Mouse (Mus musculus) small intestine, adult 2 months (tissue): ENCODE results near the gene Wnt9a. TPM values are rescaled to one million over a fixed set of nuclear protein-coding genes. Genes with fewer than 3 reads are reported as not detected.
A peak's percentile ranks its signal among the peaks of the same experiment; 100 is the strongest.
"Not testable (repeated sequence)": the region's sequence is repeated elsewhere in the genome, so short reads cannot be mapped to it uniquely, and the experiment has no call there.

ENCODE experiments used
- H3K27ac ChIP-seq: fragments of 200-500 bp; 2 replicates; pipeline ENCODE4 v1.5.1; 2012; ENCODE audit warnings: low read depth, low read length, control low read depth, inconsistent platforms; ENCODE audit not compliant: insufficient read depth
- H3K27me3 ChIP-seq: fragments of 200-500 bp; 2 replicates; pipeline ENCODE4 v1.6.1; 2012; ENCODE audit warnings: mild to moderate bottlenecking, moderate library complexity, low read length, inconsistent platforms; ENCODE audit not compliant: control insufficient read depth, insufficient read depth
- H3K36me3 ChIP-seq: fragments of 200-500 bp; 2 replicates; pipeline ENCODE4 v1.6.1; 2012; ENCODE audit warnings: mild to moderate bottlenecking, low read length, control low read depth, inconsistent platforms; ENCODE audit not compliant: control insufficient read depth, insufficient read depth
- H3K4me1 ChIP-seq: fragments of 200-500 bp; 2 replicates; pipeline ENCODE4 v1.6.1; 2012; ENCODE audit warnings: low read length, inconsistent platforms, mixed read lengths; ENCODE audit not compliant: control insufficient read depth, insufficient read depth, insufficient read length
- H3K4me3 ChIP-seq: fragments of 200-500 bp; 2 replicates; pipeline ENCODE4 v1.5.1; 2012; ENCODE audit warnings: low read depth, mild to moderate bottlenecking, control low read depth, inconsistent platforms, low read length, moderate library complexity
- CTCF ChIP-seq: fragments of 200-500 bp; IDR thresholded peaks from 2 replicates; pipeline ENCODE4 v1.5.1; 2012; ENCODE audit warnings: low read depth, mild to moderate bottlenecking, control low read depth, inconsistent platforms, low read length, moderate library complexity, mixed read lengths; ENCODE audit not compliant: insufficient replicate concordance, insufficient read length; ENCODE audit errors: extremely low read depth
- POLR2A ChIP-seq: fragments of 200-500 bp; IDR thresholded peaks from 2 replicates; pipeline ENCODE4 v1.6.1; 2012; ENCODE audit warnings: low read depth, mild to moderate bottlenecking, control low read depth, inconsistent platforms, low read length, moderate library complexity
- WGBS: fragments of 180-500 bp; shearing (Covaris S2); methylation state at CpG from one replicate; pipeline ENCODE4 v1.1.7; 2018; 5-methylcytosine and 5-hydroxymethylcytosine counted together
- polyA plus RNA-seq: library from polyadenylated mRNA; depleted of rRNA; stranded (reverse); fragments of >200 nt; gene quantifications from 2 replicates; pipeline ENCODE4 v1.2.3, GENCODE M21; 2012

The Wnt9a gene
- polyA plus RNA-seq, 1 experiment = 1.2 TPM

GRCm38 (mm10) chr11:59284146-59284545, 22.6 kb upstream of the Wnt9a start:
- Histone ChIP-seq H3K4me3 (no peak overlapping the region), H3K4me1 (peaks cover 1% of the 10 kb centered on the region; the same call in 1 of the 2 replicates), H3K36me3 (no peaks in the 10 kb centered on the region), H3K27me3 (peaks cover 27% of the 10 kb centered on the region), H3K27ac (no peak overlapping the region)
- TF ChIP-seq CTCF (no peak), POLR2A (no peak)
- 17% methylated on average over 14 of the region's 14 CpGs for WGBS

- TF ChIP-seq POLR2A = no peak
- no peak for TF ChIP-seq CTCF
- peaks cover 57% of the 10 kb centered on the region for H3K27me3 ChIP-seq
- 1% methylated on average over 25 of the region's 25 CpGs for WGBS
- no peaks in the 10 kb centered on the region; the same call in 1 of the 2 replicates for H3K4me1 ChIP-seq
- H3K4me3 ChIP-seq = no peak overlapping the region
- no peaks in the 10 kb centered on the region for H3K36me3 ChIP-seq
- H3K27ac ChIP-seq = no peak overlapping the region
Measured at GRCm38 (mm10) chr11:59289706-59290105, 17.0 kb upstream of the Wnt9a start.

GRCm38 (mm10) chr11:59290702-59291303, 15.9 kb upstream of the Wnt9a start, which contains the start of gene Wnt3a:
Gene Wnt3a, minus strand, starts transcription at chr11:59290752.
- TF ChIP-seq POLR2A (no peak), CTCF (no peak)
- no peak within 1 kb of the TSS for H3K4me3 ChIP-seq
- peaks cover 51% of the 10 kb centered on the region for H3K27me3 ChIP-seq
- H3K27ac ChIP-seq = no peak within 1 kb of the TSS
- 1% methylated on average over 30 of the region's 60 CpGs for WGBS
- H3K36me3 ChIP-seq = no peaks in the 10 kb centered on the region
- no peaks in the 10 kb centered on the region; the same call in 1 of the 2 replicates for H3K4me1 ChIP-seq

DNA sequence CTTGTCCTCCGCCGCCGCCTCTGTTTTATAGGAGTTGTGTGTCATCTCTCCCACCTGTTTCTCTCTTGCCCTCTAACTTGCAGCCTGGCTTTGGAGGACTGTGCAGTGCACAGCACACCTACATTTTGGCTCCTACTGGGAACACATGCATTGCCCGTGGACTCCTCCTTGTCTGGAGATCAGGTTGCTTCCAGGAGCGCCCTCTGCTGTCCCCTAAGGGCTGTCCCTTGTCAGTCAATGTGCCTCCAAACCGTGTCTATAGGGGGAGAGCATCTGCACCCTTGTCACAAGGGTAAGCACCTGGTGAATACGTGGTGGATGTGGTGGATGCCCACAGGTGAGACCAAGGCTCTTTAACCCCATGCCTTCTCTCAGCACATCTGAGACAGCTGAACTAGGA, 13.1 kb upstream of the Wnt9a start:
- H3K27me3 ChIP-seq = peaks cover 43% of the 10 kb centered on the region
- H3K27ac ChIP-seq = no peak overlapping the region
- TF ChIP-seq CTCF (peak; percentile 69; the same call in 1 of the 2 replicates), POLR2A (no peak)
- H3K4me3 ChIP-seq = no peak overlapping the region
- 24% methylated on average over 7 of the region's 7 CpGs for WGBS
- H3K4me1 ChIP-seq = no peaks in the 10 kb centered on the region; the same call in 1 of the 2 replicates
- no peaks in the 10 kb centered on the region for H3K36me3 ChIP-seq

DNA sequence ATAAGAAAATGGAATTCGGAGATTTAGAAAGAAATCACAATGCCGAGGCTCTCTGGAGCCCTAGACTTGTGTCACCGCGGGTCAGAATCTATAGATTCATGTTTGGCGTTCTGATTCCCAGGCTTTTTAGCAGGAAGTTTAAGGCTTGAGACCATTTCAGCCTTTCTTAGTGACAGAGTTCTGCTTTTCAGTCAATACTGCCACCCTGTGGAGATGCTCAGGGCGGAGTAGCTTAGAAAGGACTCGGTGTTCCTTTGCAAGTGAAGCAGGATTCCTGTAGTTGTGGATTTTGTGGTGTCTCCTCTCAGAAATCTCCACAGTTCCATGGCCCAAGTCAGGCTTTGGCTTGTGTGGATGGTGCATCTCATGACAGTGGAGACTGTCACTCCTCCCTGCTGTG, 8.8 kb upstream of the Wnt9a start:
- no peaks in the 10 kb centered on the region for H3K4me1 ChIP-seq
- no peak overlapping the region for H3K4me3 ChIP-seq
- H3K27ac ChIP-seq = no peak overlapping the region
- H3K36me3 ChIP-seq = no peaks in the 10 kb centered on the region
- WGBS = 12% methylated on average over 7 of the region's 7 CpGs
- TF ChIP-seq POLR2A (no peak), CTCF (no peak)
- H3K27me3 ChIP-seq = peaks cover 10% of the 10 kb centered on the region

DNA sequence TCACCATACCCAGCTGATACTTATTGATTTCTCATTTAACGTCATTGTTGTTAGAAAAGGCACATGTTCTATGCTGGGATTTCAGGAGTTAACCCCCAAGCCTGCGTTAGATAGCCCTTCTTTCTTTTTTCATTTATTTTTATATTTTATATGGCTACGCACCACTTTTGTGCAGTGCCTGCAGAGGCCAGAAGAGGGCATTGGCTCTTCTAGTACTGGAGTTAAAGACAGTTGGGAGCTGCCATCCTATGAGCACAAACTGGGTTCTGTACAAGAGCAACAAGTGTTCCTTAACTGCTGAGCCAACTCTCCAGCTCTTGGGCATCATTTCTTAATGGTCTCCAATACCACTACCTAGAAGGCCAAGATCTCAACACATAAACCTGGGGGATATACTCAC, 6.5 kb upstream of the Wnt9a start:
- WGBS = 9% methylated on average over 3 of the region's 3 CpGs
- H3K36me3 ChIP-seq = no peaks in the 10 kb centered on the region
- TF ChIP-seq POLR2A = no peak
- no peak for TF ChIP-seq CTCF

GRCm38 (mm10) chr11:59301053-59301452, 5.7 kb upstream of the Wnt9a start:
- WGBS = 55% methylated on average over 2 of the region's 2 CpGs
- not testable (repeated sequence) for H3K4me3 ChIP-seq, H3K36me3 ChIP-seq, H3K27ac ChIP-seq, H3K4me1 ChIP-seq
- H3K27me3 ChIP-seq = peaks cover 16% of the 10 kb centered on the region

More for the DNA sequence above, 6.5 kb upstream of the Wnt9a start:
- Histone ChIP-seq H3K4me1 (no peaks in the 10 kb centered on the region), H3K27ac (no peak overlapping the region), H3K4me3 (no peak overlapping the region), H3K27me3 (peaks cover 9% of the 10 kb centered on the region; the same call in 1 of the 2 replicates)
